Mouse (Mus musculus): ENCODE results near the gene Maip1. TPM values are rescaled to one million over a fixed set of nuclear protein-coding genes. Genes with fewer than 3 reads are reported as not detected.

Gene Maip1
- total RNA-seq, 1 experiment: 12.4 TPM

GRCm38 (mm10) chr1:57439026-57439425, 32.9 kb downstream of the Maip1 start:
- no peaks in the 10 kb centered on the region for H3K4me1 ChIP-seq (ENCODE audit: control insufficient read depth in 2 of 2, insufficient read depth in 2 of 2, low read length in 2 of 2, poor library complexity in 1 of 2)
- DNase-seq (ENCODE audit: low read depth, low spot score): no peak
- H3K36me3 ChIP-seq (ENCODE audit: control insufficient read depth, insufficient read depth, low read length, poor library complexity, severe bottlenecking): no peaks in the 10 kb centered on the region
- H3K9me3 ChIP-seq (ENCODE audit: control insufficient read depth, insufficient read depth, low read depth, low read length): no peaks in the 10 kb centered on the region
- no peak overlapping the region for H3K27ac ChIP-seq (ENCODE audit: insufficient read depth, low read depth, low read length, poor library complexity, severe bottlenecking)
- in situ Hi-C loops (cut with MboI; ENCODE audit: low sequenced_read_pairs in 2 of 2, unreplicated experiment in 2 of 2): no loop called here
- TF ChIP-seq ZC3H11A (IDR thresholded peaks at IDR 0.05; ENCODE audit: borderline replicate concordance, low read depth, low read length) (no peak), HCFC1 (IDR thresholded peaks at IDR 0.05; ENCODE audit: borderline replicate concordance, insufficient read depth, low read length) (no peak), MAFK (IDR thresholded peaks at IDR 0.05; ENCODE audit: insufficient read depth, low read depth, low read length) (no peak), CHD2 (IDR thresholded peaks at IDR 0.05; ENCODE audit: low read depth, low read length) (no peak), ZNF384 (IDR thresholded peaks at IDR 0.05; ENCODE audit: low read depth, low read length) (no peak)
- H3K9ac ChIP-seq (ENCODE audit: insufficient read depth, low read depth, low read length, poor library complexity, severe bottlenecking): no peak overlapping the region
- no peak overlapping the region for H3K4me3 ChIP-seq (ENCODE audit: insufficient read depth in 1 of 2, low read depth in 1 of 2, low read length in 2 of 2, poor library complexity in 1 of 2, severe bottlenecking in 1 of 2)

- DNase-seq (ENCODE audit: low read depth, low spot score): no peak
- Histone ChIP-seq H3K27ac (ENCODE audit: insufficient read depth, low read depth, low read length, poor library complexity, severe bottlenecking) (no peak overlapping the region), H3K4me1 (ENCODE audit: control insufficient read depth in 2 of 2, insufficient read depth in 2 of 2, low read length in 2 of 2, poor library complexity in 1 of 2) (no peaks in the 10 kb centered on the region), H3K36me3 (ENCODE audit: control insufficient read depth, insufficient read depth, low read length, poor library complexity, severe bottlenecking) (no peaks in the 10 kb centered on the region), H3K9me3 (ENCODE audit: control insufficient read depth, insufficient read depth, low read depth, low read length) (no peaks in the 10 kb centered on the region), H3K4me3 (ENCODE audit: insufficient read depth in 1 of 2, low read depth in 1 of 2, low read length in 2 of 2, poor library complexity in 1 of 2, severe bottlenecking in 1 of 2) (no peak overlapping the region), H3K9ac (ENCODE audit: insufficient read depth, low read depth, low read length, poor library complexity, severe bottlenecking) (no peak overlapping the region)
- in situ Hi-C loops (cut with MboI; ENCODE audit: low sequenced_read_pairs in 2 of 2, unreplicated experiment in 2 of 2): no loop called here
- TF ChIP-seq ZNF384 (IDR thresholded peaks at IDR 0.05; ENCODE audit: low read depth, low read length) (no peak), MAFK (IDR thresholded peaks at IDR 0.05; ENCODE audit: insufficient read depth, low read depth, low read length) (no peak), ZC3H11A (IDR thresholded peaks at IDR 0.05; ENCODE audit: borderline replicate concordance, low read depth, low read length) (no peak), CHD2 (IDR thresholded peaks at IDR 0.05; ENCODE audit: low read depth, low read length) (no peak), HCFC1 (IDR thresholded peaks at IDR 0.05; ENCODE audit: borderline replicate concordance, insufficient read depth, low read length) (no peak)
Observed at GRCm38 (mm10) chr1:57440771-57441170, 34.6 kb downstream of the Maip1 start.

- no peak for TF ChIP-seq ZNF384 (IDR thresholded peaks at IDR 0.05; ENCODE audit: low read depth, low read length)
- no peak for TF ChIP-seq CHD2 (IDR thresholded peaks at IDR 0.05; ENCODE audit: low read depth, low read length)
- no peak for TF ChIP-seq ZC3H11A (IDR thresholded peaks at IDR 0.05; ENCODE audit: borderline replicate concordance, low read depth, low read length)
- no peaks in the 10 kb centered on the region for H3K9me3 ChIP-seq (ENCODE audit: control insufficient read depth, insufficient read depth, low read depth, low read length)
- no peak overlapping the region for H3K4me3 ChIP-seq (ENCODE audit: insufficient read depth in 1 of 2, low read depth in 1 of 2, low read length in 2 of 2, poor library complexity in 1 of 2, severe bottlenecking in 1 of 2)
- no peak for DNase-seq (ENCODE audit: low read depth, low spot score)
- in situ Hi-C loops (cut with MboI; ENCODE audit: low sequenced_read_pairs in 2 of 2, unreplicated experiment in 2 of 2): no loop called here
- H3K36me3 ChIP-seq (ENCODE audit: control insufficient read depth, insufficient read depth, low read length, poor library complexity, severe bottlenecking): no peaks in the 10 kb centered on the region
- H3K4me1 ChIP-seq (ENCODE audit: control insufficient read depth in 2 of 2, insufficient read depth in 2 of 2, low read length in 2 of 2, poor library complexity in 1 of 2): peaks cover 0 to 3% of the 10 kb centered on the region in 2 experiments; a peak in 1 of 4 replicates
- H3K9ac ChIP-seq (ENCODE audit: insufficient read depth, low read depth, low read length, poor library complexity, severe bottlenecking): no peak overlapping the region
- H3K27ac ChIP-seq (ENCODE audit: insufficient read depth, low read depth, low read length, poor library complexity, severe bottlenecking): no peak overlapping the region
Observed at GRCm38 (mm10) chr1:57445679-57446078, 39.6 kb downstream of the Maip1 start.

- H3K4me3 ChIP-seq (ENCODE audit: insufficient read depth in 1 of 2, low read depth in 1 of 2, low read length in 2 of 2, poor library complexity in 1 of 2, severe bottlenecking in 1 of 2): no peak overlapping the region
- in situ Hi-C loops (cut with MboI; ENCODE audit: low sequenced_read_pairs in 2 of 2, unreplicated experiment in 2 of 2): no loop called here
- H3K9ac ChIP-seq (ENCODE audit: insufficient read depth, low read depth, low read length, poor library complexity, severe bottlenecking): no peak overlapping the region
- peaks cover 0 to 3% of the 10 kb centered on the region in 2 experiments; a peak in 1 of 4 replicates for H3K4me1 ChIP-seq (ENCODE audit: control insufficient read depth in 2 of 2, insufficient read depth in 2 of 2, low read length in 2 of 2, poor library complexity in 1 of 2)
- no peak overlapping the region for H3K27ac ChIP-seq (ENCODE audit: insufficient read depth, low read depth, low read length, poor library complexity, severe bottlenecking)
- TF ChIP-seq ZC3H11A (IDR thresholded peaks at IDR 0.05; ENCODE audit: borderline replicate concordance, low read depth, low read length) (no peak), ZNF384 (IDR thresholded peaks at IDR 0.05; ENCODE audit: low read depth, low read length) (no peak), CHD2 (IDR thresholded peaks at IDR 0.05; ENCODE audit: low read depth, low read length) (no peak), HCFC1 (IDR thresholded peaks at IDR 0.05; ENCODE audit: borderline replicate concordance, insufficient read depth, low read length) (no peak), MAFK (IDR thresholded peaks at IDR 0.05; ENCODE audit: insufficient read depth, low read depth, low read length) (no peak)
- no peaks in the 10 kb centered on the region for H3K9me3 ChIP-seq (ENCODE audit: control insufficient read depth, insufficient read depth, low read depth, low read length)
- H3K36me3 ChIP-seq (ENCODE audit: control insufficient read depth, insufficient read depth, low read length, poor library complexity, severe bottlenecking): no peaks in the 10 kb centered on the region
- DNase-seq (ENCODE audit: low read depth, low spot score): no peak
Observed at GRCm38 (mm10) chr1:57450241-57450640, 44.1 kb downstream of the Maip1 start.

All from ES-E14 (cell line).